Mouse (Mus musculus) embryonic facial prominence, embryonic 13.5 days (tissue): ENCODE data around the gene Chn2. TPM values are rescaled to one million over a fixed set of nuclear protein-coding genes. Genes with fewer than 3 reads are reported as not detected.

Source experiments
- ATAC-seq: fragments of 200-750 bp; cut with Nextera tagmentation; 2 replicates; pipeline ENCODE4 v1.8.0; 2017; ENCODE audit warnings: low read depth; ENCODE audit not compliant: insufficient number of reproducible peaks, insufficient read depth, low FRiP score, low TSS enrichment
- H3K27ac ChIP-seq: fragments of 300-500 bp; sonication (generic); 2 replicates; pipeline ENCODE4 v1.5.1; 2015; ENCODE audit warnings: moderate library complexity, mild to moderate bottlenecking, inconsistent platforms
- H3K27me3 ChIP-seq: fragments of 300-500 bp; sonication (generic); 2 replicates; pipeline ENCODE4 v1.6.1; 2015; ENCODE audit warnings: mild to moderate bottlenecking, inconsistent platforms
- H3K36me3 ChIP-seq: fragments of 300-500 bp; sonication (generic); 2 replicates; pipeline ENCODE4 v1.6.1; 2015; ENCODE audit warnings: mild to moderate bottlenecking, inconsistent platforms
- H3K4me1 ChIP-seq: fragments of 300-500 bp; sonication (generic); 2 replicates; pipeline ENCODE4 v1.6.1; 2015; ENCODE audit warnings: inconsistent platforms
- H3K4me2 ChIP-seq: fragments of 300-500 bp; sonication (generic); 2 replicates; pipeline ENCODE4 v1.6.1; 2015; ENCODE audit warnings: moderate library complexity, mild to moderate bottlenecking, inconsistent platforms
- H3K4me3 ChIP-seq: fragments of 300-500 bp; sonication (generic); 2 replicates; pipeline ENCODE4 v1.5.1; 2015; ENCODE audit warnings: mild to moderate bottlenecking, inconsistent platforms
- H3K9ac ChIP-seq: fragments of 300-500 bp; sonication (generic); 2 replicates; pipeline ENCODE4 v1.6.1; 2015; ENCODE audit warnings: mild to moderate bottlenecking, inconsistent platforms
- H3K9me3 ChIP-seq: fragments of 300-500 bp; sonication (generic); 2 replicates; pipeline ENCODE4 v1.6.1; 2016; ENCODE audit warnings: inconsistent platforms
- WGBS: fragments of 180-500 bp; shearing (Covaris S2); methylation state at CpG from one replicate; pipeline ENCODE4 v1.1.7; 2015; ENCODE audit warnings: mixed read lengths; 5-methylcytosine and 5-hydroxymethylcytosine counted together
- polyA plus RNA-seq: library from polyadenylated mRNA; unstranded; fragments of >200 nt; fragmentation: Nextera tagmentation; extraction: Ambion mirVana; gene quantifications from 2 replicates; pipeline ENCODE4 v1.2.1, GENCODE M21; 2015

Gene Chn2
- polyA plus RNA-seq, 1 experiment from 2014 or later: 9.7 TPM

DNA sequence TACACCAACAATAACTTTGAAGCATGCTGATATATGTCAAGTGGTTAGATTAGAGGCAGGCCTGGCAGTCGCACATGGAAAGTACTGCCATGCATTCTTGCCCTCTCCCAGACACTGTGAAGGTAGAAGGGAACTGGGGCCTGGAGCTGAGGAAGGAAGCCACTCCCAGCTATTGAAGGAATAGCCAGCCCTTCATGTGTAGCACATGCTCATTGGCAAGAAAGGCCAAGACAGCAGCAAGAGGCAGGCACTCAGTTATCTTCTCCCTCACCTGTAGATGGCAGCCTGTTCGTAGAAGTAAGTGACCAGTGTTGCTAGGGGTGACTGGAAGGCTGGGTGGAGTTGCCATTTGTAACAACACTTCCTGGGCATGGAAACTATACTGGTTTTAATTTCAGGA is 165.6 kb downstream of the Chn2 start:
- H3K27me3 ChIP-seq: peaks cover 3% of the 10 kb centered on the region; the same call in 1 of the 2 replicates
- WGBS: 51% methylated on average over 2 of the region's 2 CpGs
- no peak overlapping the region for H3K9ac ChIP-seq
- no peaks in the 10 kb centered on the region for H3K9me3 ChIP-seq
- no peak overlapping the region for H3K4me2 ChIP-seq
- peaks cover 5% of the 10 kb centered on the region; the same call in 1 of the 2 replicates for H3K4me1 ChIP-seq
- no peak for ATAC-seq
- no peak overlapping the region for H3K4me3 ChIP-seq
- no peaks in the 10 kb centered on the region for H3K36me3 ChIP-seq
- H3K27ac ChIP-seq: no peak overlapping the region

DNA sequence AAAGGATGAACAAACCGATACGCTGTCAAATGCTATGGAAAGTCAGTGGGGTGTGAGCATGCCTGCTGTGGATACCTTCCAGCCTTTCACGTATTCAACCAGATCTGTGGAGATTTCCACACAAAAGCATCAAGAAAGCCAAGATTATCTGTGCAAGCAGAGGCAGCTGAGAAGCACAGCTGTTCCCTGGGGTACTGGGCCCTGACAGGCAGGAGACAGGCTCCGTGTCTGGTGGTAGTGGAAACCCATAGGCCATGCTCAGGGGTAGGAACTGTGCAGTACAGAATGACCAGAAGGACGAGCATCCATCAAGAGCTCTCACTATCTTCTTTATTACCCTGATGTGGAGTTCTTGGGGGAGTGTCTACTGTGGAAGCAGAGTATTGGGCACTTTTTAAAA is 166.1 kb downstream of the Chn2 start:
- H3K36me3 ChIP-seq: no peaks in the 10 kb centered on the region
- no peak for ATAC-seq
- no peak overlapping the region for H3K27ac ChIP-seq
- no peak overlapping the region for H3K4me2 ChIP-seq
- no peak overlapping the region for H3K4me3 ChIP-seq
- 64% methylated on average over 5 of the region's 5 CpGs for WGBS
- H3K4me1 ChIP-seq: peaks cover 5% of the 10 kb centered on the region; the same call in 1 of the 2 replicates
- H3K27me3 ChIP-seq: peaks cover 3% of the 10 kb centered on the region; the same call in 1 of the 2 replicates
- no peak overlapping the region for H3K9ac ChIP-seq
- H3K9me3 ChIP-seq: no peaks in the 10 kb centered on the region

GRCm38 (mm10) chr6:54206221-54206738 is 166.9 kb downstream of the Chn2 start:
- no peak overlapping the region for H3K4me3 ChIP-seq
- peaks cover 3% of the 10 kb centered on the region; the same call in 1 of the 2 replicates for H3K27me3 ChIP-seq
- no peaks in the 10 kb centered on the region for H3K36me3 ChIP-seq
- no peak overlapping the region for H3K4me2 ChIP-seq
- H3K9ac ChIP-seq: no peak overlapping the region
- WGBS: 23% methylated on average over 6 of the region's 6 CpGs
- H3K9me3 ChIP-seq: no peaks in the 10 kb centered on the region
- ATAC-seq: no peak
- no peak overlapping the region for H3K27ac ChIP-seq
- peaks cover 5% of the 10 kb centered on the region; the same call in 1 of the 2 replicates for H3K4me1 ChIP-seq

- Histone ChIP-seq H3K4me1 (peaks cover 5% of the 10 kb centered on the region; the same call in 1 of the 2 replicates), H3K27me3 (peaks cover 3% of the 10 kb centered on the region; the same call in 1 of the 2 replicates), H3K4me2 (no peak overlapping the region), H3K9ac (no peak overlapping the region), H3K36me3 (no peaks in the 10 kb centered on the region), H3K27ac (no peak overlapping the region), H3K9me3 (no peaks in the 10 kb centered on the region), H3K4me3 (no peak overlapping the region)
- WGBS: 81% methylated on average over 8 of the region's 8 CpGs
- ATAC-seq: no peak
Measured at GRCm38 (mm10) chr6:54208786-54209185, 169.4 kb downstream of the Chn2 start.

DNA sequence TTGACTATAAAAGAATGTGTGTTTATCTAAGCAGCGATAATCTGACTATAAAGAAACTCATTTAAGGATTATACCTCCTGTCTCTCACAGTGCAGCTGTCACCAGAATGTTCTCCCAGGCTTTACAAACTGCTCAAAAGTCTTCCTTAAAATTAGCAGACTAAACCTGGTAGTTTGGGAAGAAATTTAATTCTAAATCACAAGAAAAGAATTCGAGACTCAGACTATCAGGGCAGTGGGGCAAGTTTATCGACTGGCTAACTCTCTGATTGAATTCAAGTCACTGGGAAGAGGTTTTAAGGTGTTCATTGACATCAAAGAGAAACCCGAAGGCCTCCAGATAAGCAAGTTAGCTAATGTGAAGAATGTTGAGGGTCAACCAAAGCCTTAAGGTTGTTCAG is 171.6 kb downstream of the Chn2 start:
- 66% methylated on average over 4 of the region's 4 CpGs for WGBS
- no peaks in the 10 kb centered on the region for H3K36me3 ChIP-seq
- H3K27me3 ChIP-seq: peaks cover 3% of the 10 kb centered on the region; the same call in 1 of the 2 replicates
- H3K9me3 ChIP-seq: no peaks in the 10 kb centered on the region
- H3K4me1 ChIP-seq: peaks cover 5% of the 10 kb centered on the region; the same call in 1 of the 2 replicates
- no peak overlapping the region for H3K4me2 ChIP-seq
- H3K27ac ChIP-seq: peak overlapping the region; percentile 30; the same call in 1 of the 2 replicates
- ATAC-seq: no peak
- H3K4me3 ChIP-seq: no peak overlapping the region
- no peak overlapping the region for H3K9ac ChIP-seq

DNA sequence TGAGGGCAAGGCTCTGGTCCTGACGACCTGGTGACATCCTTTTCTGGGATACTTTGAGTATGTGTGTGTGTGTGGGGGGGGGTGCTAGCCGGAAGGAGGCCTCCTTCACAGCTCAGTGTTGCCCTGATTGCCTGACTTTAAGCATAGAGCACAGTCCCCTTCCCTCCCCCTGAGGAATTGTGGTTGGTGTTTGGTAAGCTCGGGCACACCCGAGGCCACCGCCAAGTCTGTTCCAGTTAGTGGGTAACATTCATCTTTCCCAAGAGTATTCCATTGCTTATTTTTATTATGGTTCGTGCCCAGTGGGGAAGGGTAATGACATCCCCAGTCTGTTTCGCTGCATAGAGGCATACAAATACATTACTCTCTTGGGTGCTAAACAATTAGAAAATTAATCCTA is 172.6 kb downstream of the Chn2 start:
- Histone ChIP-seq H3K9me3 (no peaks in the 10 kb centered on the region), H3K9ac (no peak overlapping the region), H3K27ac (no peak overlapping the region), H3K4me1 (no peaks in the 10 kb centered on the region), H3K36me3 (no peaks in the 10 kb centered on the region), H3K4me3 (no peak overlapping the region), H3K27me3 (peaks cover 3% of the 10 kb centered on the region; the same call in 1 of the 2 replicates), H3K4me2 (no peak overlapping the region)
- ATAC-seq: no peak
- 66% methylated on average over 7 of the region's 7 CpGs for WGBS

DNA sequence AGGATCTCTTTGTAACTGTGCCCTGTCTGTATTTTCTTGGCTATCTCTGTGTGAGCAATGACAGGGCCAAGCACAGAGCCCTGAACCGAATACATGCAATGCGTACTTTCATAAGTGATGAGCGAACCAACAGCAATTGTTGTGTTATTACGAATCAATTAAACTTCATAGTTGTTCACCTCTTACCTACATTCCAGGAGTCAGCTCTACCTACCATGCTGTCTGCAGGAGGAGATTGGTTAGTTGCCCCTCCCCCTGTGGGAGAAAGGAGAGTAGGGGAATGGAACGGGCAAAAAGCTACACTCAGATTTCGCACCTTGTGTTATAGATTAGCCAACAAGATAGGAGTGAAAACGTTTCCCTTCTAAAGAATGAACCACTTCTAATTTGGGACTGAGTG is 174.4 kb downstream of the Chn2 start:
- no peak overlapping the region for H3K4me3 ChIP-seq

DNA sequence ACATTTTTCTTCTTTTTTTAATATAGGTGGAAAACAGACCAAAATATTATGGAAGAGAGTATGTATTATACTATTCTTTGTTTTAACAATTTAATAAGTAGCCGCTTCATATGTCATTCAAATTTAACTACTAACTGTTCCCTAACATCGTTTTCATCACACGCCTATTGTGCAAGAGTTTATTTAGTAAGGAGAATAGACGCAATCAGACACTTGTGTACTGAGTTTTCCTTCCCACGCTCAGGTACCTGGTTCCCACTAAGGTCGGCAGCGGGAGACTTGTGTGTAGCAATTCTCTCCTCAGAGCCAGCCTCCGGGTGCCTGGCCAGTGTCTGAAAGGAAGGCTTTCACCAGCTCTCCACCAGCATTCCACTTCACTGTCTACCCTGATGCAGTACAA is 176.3 kb downstream of the Chn2 start:
- Histone ChIP-seq H3K9me3 (no peaks in the 10 kb centered on the region), H3K4me2 (no peak overlapping the region), H3K9ac (no peak overlapping the region), H3K27ac (no peak overlapping the region), H3K36me3 (no peaks in the 10 kb centered on the region), H3K4me3 (no peak overlapping the region), H3K27me3 (no peaks in the 10 kb centered on the region), H3K4me1 (no peaks in the 10 kb centered on the region)
- no peak for ATAC-seq
- 88% methylated on average over 8 of the region's 8 CpGs for WGBS

More for the DNA sequence above, 174.4 kb downstream of the Chn2 start:
- Histone ChIP-seq H3K9me3 (no peaks in the 10 kb centered on the region), H3K4me1 (no peaks in the 10 kb centered on the region), H3K36me3 (no peaks in the 10 kb centered on the region), H3K4me2 (no peak overlapping the region), H3K27ac (no peak overlapping the region), H3K9ac (no peak overlapping the region), H3K27me3 (peaks cover 2% of the 10 kb centered on the region; the same call in 1 of the 2 replicates)
- WGBS: 75% methylated on average over 7 of the region's 7 CpGs
- ATAC-seq: no peak

- no peaks in the 10 kb centered on the region for H3K36me3 ChIP-seq
- no peaks in the 10 kb centered on the region for H3K4me1 ChIP-seq
- H3K4me3 ChIP-seq: no peak overlapping the region
- no peak for ATAC-seq
- no peak overlapping the region for H3K4me2 ChIP-seq
- 83% methylated on average over 5 of the region's 5 CpGs for WGBS
- no peaks in the 10 kb centered on the region for H3K27me3 ChIP-seq
- H3K9ac ChIP-seq: no peak overlapping the region
- no peaks in the 10 kb centered on the region for H3K9me3 ChIP-seq
- H3K27ac ChIP-seq: no peak overlapping the region
Measured at GRCm38 (mm10) chr6:54216512-54216911, 177.2 kb downstream of the Chn2 start.

DNA sequence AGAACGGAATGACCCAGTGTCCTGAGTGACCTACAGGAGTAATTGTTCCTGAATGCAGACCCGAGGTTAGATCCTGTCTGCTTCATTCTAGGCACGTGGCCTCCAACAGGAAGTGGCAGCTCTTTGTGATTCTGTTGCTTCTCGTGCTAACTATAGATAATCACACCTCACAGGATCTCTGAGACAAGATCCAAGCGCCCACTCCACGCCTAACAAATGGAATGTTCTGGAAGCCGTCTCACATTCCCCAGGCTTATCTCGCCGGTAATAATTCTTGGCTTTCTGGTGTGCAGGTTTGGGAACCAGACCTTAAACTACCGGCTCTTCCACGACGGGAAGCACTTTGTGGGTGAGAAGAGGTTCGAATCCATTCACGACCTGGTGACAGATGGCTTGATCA is 180.8 kb downstream of the Chn2 start:
- Histone ChIP-seq H3K9me3 (no peaks in the 10 kb centered on the region), H3K4me3 (no peak overlapping the region), H3K27me3 (no peaks in the 10 kb centered on the region), H3K4me1 (peaks cover 10% of the 10 kb centered on the region; the same call in 1 of the 2 replicates), H3K9ac (no peak overlapping the region), H3K36me3 (no peaks in the 10 kb centered on the region), H3K4me2 (no peak overlapping the region), H3K27ac (no peak overlapping the region)
- WGBS: 86% methylated on average over 14 of the region's 14 CpGs
- no peak for ATAC-seq

DNA sequence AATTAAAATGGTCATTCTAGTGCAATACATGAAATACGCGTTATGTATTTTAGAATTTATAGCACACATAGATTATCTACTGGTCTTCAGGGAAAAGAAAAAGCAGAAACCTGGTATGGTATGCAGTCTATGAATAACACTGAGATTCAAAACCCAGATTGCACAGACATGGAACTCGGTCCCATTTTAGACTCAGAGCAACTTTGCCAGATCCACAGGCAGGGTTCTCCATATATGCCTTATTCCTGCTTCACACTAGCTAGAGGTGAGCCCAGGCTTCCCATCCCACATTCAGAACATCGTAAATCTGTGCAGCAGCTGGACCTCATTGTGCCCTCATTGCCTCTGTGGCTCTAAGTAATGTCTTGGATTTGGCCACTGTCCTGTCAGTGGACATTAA is 184.2 kb downstream of the Chn2 start:
- Histone ChIP-seq H3K4me3 (no peak overlapping the region), H3K9ac (no peak overlapping the region), H3K9me3 (no peaks in the 10 kb centered on the region), H3K27ac (no peak overlapping the region), H3K4me2 (no peak overlapping the region), H3K27me3 (no peaks in the 10 kb centered on the region), H3K36me3 (no peaks in the 10 kb centered on the region), H3K4me1 (peaks cover 16% of the 10 kb centered on the region)
- no peak for ATAC-seq
- WGBS: 88% methylated on average over 4 of the region's 4 CpGs

DNA sequence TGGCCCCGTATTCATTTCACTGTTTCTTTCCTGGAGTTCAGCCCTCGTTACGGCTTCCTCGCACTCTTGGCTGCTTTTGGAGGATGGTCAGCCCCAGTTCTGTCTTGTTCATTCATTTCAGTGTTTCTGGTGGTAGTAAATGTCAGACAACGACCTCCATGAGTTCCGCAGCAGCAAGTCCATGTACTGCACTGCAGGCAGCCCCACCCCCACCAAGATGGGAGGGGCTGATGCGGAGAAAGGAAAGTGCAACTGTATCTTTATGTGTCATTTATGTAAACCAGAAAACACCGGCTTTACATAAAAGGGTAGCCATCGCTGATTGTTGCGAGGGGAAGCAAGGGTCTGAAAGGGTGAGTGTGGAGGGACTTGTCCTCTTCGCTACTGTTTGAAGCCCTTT is 185.0 kb downstream of the Chn2 start:
- Histone ChIP-seq H3K36me3 (no peaks in the 10 kb centered on the region), H3K4me1 (peaks cover 19% of the 10 kb centered on the region), H3K9ac (no peak overlapping the region), H3K4me3 (no peak overlapping the region), H3K4me2 (peak overlapping the region; percentile 35), H3K27me3 (no peaks in the 10 kb centered on the region), H3K27ac (no peak overlapping the region), H3K9me3 (no peaks in the 10 kb centered on the region)
- no peak for ATAC-seq
- 42% methylated on average over 11 of the region's 11 CpGs for WGBS
